Mouse (Mus musculus): ENCODE data around the gene Usp6nl. TPM values are rescaled to one million over a fixed set of nuclear protein-coding genes. Genes with fewer than 3 reads are reported as not detected.

Usp6nl gene
- polyA plus RNA-seq, 2 experiments from 2014 or later = 6.1 to 7.1 TPM

DNA sequence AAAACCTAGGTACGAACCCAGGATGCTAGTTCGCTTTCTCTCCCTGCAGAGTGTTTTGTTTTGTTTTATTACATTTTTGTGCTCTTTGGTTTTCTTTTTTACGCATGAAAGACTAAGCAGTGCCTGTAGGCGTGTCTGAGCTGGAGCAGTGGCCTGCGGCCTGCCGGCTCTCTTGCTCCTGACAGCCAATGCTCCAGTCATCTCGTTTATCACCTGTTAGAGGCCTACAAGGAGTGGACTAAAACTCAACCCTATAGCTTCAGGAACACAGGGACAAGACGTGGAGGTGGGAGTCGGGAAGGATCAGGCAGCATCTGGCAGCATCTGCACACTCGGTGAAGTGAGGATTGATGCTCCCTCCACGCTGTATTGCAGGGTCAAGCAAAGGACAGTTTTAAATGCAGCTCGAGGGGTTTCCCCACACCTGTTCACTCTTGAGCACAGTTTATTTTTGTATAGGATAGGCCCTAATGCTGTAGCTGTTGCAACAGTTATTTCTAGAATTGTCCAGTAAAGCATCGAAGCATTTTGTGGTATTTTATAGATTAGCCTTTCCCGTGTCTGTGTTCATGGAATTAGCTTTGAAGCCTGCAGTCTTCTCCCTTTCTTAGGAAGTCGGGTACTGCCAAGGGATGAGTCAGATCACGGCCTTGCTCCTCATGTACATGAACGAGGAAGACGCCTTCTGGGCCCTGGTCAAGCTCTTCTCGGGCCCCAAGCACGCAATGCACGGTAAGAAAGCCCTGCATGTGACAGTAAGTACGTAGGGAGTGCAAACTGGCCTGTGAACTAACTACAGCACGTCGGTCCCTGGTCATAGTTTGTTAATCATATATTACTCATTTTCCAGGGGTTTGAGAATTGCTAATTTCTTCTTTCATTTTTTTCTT lies 101.4 kb downstream of the Usp6nl start:
- ATAC-seq = no peak

DNA sequence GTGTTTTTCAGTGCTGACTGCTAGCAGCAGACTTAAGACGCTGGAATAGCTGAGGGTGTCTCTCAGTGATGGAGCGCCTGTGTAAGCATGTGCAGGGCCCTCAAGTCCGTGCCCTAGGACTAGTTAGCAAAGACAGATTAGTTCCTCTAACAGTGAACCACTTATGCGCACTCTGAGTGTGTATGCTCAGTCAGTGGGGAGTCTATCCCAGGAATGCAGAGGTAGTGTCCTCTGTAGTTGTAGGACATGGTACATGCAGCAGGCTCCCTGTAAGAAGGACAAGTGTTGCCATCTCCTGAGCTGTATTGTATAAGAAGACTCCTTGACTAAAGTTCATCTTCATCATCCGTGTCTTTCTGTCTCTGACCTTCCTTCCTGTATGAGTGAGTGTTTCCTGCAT lies 102.4 kb downstream of the Usp6nl start:
- ATAC-seq = no peak

DNA sequence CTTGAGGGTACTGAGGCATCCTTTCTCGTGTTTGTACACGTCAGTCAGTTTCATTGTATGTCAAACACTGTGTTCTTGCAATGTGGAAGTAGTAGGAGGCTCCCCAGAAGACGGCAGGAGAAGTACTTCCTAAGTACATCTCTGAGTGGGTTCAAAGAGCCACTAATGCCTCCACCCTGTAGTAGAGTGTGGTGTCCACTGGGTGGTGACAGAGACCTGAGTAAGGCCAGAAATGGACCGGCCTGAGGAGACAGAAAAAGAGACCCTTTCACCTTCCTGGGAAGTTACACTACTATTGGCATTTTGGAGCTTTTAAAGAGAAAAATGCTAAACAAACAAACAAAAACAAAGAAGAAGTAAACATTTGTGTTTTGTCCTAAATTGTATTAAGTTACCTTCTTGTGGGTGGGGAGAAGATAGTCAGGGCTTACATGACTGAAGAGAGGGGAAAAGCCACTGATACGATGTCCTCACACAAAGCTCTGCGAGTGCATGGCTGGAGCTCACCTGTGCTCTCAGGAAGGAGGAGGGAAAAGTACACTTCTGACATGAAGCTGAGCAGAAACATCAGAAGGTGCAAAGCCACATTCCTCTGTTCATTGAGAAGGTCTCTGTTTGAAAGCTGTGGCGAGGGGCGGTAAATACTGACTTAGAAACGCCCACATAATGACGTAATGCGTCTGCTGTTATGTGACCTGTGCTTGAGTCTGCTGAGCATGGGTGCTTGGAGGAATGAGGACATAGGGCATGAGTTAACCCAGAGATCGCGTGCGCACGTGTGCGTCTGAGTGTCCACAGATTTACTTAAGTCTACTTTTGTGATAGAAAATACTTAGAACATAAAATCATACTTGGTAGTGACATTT lies 113.9 kb downstream of the Usp6nl start:
- peak; percentile 65 for ATAC-seq

DNA sequence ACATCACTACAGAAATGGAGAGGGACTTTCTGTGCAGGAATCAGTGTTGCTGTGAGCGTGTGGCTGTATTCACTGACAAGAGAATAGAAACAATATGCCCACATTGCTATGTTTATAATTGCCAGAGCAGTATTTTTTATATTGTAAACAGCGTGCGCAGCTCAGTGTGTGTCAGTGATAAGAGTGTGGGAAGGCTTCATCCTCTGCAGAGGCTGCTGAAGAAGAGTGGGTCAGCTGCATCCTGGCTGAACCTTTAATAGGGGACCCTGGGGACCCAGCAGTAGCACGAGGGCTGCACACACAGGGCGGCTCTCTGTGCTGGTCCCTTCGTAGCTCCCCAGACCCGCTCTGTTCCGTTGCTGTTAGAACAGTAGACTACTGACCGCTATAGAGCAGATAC lies 119.2 kb downstream of the Usp6nl start:
- ATAC-seq = no peak

DNA sequence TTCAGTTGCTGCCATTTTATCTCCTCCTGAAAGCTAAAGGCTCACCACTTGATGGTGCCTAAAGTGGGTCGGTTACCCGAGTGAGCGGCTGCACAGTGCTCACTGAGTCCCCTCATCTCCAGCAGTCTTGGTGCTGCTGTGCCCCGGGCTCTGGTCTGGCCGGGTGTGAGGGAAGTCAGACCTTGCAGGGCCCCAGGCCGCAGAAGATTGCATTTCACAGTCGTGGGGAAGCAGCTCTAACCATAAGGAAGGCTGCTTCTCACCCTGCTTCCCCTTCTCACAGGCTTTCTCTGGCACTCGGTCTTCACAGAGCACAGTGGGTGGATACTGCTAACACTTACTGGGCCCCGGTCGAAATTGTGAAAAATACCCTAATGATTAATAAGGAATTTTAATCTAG lies 119.8 kb downstream of the Usp6nl start:
- no peak for ATAC-seq

DNA sequence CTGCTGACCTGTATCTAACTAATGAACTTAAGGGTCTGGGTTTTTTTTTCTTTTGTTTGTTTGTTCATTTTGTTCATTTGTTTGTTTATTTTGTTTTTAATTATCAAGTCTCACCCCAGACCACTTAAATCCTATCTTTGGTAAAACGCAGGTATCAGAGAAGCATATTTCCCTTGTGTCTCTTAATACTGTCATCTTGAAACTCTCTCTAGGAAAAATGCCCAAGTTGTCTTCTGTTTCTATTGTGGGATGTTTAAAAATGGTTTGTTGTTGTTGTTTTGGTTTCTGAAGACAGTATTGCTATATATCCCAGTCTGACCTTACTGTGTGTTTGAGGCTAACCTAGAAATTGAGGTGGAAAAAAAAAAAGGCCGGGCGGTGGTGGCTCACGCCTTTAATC lies 121.5 kb downstream of the Usp6nl start:
- ATAC-seq = no peak

DNA sequence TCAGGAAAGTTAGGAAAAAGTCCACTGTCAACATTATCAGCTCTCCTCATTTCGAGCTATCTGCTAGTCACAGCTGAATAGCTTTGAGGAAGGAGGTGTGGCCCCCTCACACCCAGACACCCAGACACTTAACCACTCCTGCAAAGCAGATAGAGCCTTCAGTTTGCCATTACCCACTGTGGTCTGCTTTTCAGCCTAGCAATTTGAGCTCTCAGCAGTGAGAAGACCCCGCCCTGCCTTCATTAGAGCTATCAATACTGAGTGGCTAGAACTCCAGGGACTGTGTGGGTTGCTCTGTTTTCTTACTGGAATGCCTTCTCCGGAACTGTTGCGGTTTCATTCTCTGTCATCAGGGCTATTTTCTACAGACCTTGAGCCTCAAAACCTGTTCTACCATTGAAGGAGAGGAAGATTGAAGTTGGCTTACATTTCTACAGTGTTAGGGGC lies 122.3 kb downstream of the Usp6nl start:
- ATAC-seq = no peak

DNA sequence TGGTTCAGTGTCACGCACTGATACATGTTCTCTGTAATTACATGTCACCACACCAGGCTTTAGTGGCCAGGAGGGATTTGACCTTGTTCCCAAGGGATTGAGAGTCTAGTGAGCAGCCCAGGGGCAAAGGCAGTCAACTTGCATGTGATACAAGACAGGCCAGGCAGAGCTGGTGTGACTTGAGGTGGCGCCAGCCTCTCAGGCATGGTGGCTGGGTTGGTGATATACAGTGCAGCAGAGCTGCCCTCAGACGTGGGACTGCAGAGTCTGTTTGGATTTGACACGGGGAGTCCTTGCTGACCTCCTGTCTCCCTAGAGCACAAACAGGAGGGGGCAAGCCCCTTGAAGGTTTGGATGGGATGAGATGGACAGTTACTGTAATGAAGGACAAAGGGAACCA lies 123.4 kb downstream of the Usp6nl start:
- ATAC-seq = no peak

DNA sequence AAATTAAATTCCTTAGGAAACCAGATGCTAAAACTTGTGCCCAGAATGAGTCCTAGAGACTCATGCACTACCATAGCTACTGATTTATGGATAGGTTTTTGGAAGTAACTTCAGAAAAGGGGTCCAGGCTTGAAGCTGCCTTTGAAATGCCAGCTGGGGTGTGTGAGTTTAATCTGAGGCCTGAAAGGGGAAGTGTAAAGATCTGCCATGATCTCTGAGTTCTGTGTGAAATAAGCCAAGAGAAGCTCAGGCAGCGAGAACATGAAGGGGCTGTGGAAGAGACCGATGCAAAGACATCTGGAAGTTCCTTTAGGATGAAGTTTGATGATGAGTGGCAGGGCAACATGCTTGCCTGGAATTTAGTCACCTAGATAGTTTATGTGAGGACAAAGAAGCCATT lies 126.4 kb downstream of the Usp6nl start:
- no peak for ATAC-seq

DNA sequence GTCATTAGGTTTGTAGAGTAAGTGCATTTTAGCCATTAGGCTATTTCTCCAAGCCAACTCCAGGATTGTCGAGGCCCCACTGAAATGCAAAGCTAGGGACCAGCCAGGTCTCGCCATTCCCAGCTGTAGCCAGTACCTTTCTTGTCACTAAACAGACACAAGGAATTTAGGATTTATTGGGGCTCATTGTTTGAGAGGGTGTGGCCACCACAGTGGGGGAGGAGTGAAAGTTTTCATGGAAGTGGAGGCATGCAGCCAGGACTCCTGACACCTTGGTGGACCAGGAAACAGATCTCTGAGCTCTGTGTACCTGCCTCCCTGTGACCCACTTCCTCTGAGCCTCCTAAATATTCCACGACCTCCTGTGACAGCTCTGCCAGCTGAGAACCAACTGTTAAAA lies 127.2 kb downstream of the Usp6nl start:
- no peak for ATAC-seq

DNA sequence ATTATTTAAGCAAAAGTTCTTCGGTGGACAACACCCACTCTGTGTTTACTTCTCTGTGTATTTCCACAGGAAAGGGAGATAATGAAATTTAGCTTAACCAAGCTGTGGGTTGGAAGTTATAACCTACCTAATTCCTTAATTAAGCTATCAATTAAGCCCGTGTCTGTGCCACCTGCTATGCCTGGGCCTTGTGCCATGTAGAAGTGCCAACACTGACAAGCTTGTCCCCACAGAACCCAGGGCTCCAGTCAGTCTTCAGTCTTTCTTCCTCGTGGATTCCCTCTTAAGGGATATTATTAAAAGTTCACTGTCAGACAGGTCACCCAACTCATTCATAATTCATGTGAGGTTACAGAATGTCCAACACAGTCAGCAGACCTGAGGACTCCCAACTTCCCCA lies 128.1 kb downstream of the Usp6nl start:
- no peak for ATAC-seq

DNA sequence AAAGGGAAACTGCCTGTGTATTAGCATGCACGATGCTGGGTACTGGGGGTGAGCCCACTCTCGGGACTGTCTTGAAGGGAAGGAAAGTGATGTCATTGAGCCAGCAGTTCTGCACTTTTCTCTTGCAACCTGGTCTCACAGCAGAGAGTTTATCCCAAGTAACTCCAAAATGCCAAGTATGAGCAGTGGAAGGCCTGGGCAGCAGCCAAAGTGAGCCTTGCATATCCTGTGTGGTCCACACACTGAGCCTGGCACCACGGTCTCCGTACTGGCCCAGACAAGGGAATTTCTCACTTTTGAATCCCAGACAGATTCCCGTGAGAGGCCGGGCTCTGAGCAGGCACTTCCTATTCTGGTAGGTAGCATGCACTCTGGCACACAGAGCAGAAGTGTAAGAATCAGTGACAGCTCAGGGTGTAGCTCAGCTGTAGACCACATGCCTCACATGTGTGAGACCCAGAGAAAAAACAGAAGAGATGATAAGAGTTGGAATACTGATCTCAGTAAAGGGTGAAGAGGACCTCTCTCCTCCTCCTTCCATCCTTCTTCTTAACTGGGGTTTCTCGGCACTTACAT lies 132.6 kb downstream of the Usp6nl start:
- no peak for ATAC-seq

DNA sequence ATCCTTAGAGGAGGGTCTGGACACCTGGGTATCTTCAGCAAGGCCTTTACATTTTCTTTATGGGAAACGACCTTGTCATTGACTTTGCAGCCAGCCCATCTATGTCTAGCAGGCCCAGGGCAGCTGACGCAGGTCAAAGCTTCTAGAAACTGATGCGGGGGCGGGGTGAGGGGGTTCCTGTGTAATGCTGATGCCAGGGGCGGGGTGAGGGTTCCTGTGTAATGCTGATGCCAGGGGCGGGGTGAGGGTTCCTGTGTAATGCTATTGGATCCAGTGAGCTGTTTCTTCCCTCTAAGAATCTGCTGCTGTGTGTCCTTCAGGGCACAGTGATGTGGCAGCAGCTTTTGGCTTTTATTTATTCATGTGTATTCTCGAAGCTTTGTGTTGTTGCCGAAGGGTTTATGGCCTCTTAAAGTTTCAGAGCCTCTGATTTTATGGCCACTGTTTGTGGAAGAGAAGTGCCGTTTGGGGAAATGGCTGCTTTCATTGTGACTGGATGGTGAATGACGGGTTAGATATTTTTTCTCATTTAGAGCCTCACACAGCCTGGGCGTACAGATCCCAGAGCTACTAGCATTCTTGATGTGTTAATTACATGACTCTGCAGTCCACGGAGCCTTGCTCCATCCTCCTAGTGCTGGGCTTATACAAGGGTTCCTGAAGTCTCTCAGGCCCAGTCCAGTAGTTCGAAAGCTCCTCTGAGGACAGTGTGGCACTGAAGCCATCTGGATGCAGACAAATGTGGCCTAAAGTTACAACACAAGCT lies 137.0 kb downstream of the Usp6nl start:
- no peak for ATAC-seq

DNA sequence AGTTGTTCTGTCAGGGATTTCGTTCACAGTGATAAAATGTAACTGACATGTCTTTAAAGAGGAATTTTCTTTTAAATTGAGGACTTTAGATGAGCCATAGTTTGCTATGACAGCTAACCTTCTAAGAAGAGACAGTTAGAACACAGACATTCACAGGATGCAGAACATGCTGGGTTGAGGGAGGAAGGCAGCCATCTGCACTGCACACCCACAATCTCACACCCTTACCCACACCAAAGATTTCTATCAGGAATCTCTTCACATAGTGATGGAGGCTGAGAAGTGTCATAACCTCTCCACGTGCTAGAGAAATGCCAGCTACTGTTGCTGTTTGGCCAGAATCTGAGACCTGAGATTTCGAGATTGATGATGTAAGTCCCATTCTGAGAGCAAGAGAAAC lies 139.8 kb downstream of the Usp6nl start:
- no peak for ATAC-seq

DNA sequence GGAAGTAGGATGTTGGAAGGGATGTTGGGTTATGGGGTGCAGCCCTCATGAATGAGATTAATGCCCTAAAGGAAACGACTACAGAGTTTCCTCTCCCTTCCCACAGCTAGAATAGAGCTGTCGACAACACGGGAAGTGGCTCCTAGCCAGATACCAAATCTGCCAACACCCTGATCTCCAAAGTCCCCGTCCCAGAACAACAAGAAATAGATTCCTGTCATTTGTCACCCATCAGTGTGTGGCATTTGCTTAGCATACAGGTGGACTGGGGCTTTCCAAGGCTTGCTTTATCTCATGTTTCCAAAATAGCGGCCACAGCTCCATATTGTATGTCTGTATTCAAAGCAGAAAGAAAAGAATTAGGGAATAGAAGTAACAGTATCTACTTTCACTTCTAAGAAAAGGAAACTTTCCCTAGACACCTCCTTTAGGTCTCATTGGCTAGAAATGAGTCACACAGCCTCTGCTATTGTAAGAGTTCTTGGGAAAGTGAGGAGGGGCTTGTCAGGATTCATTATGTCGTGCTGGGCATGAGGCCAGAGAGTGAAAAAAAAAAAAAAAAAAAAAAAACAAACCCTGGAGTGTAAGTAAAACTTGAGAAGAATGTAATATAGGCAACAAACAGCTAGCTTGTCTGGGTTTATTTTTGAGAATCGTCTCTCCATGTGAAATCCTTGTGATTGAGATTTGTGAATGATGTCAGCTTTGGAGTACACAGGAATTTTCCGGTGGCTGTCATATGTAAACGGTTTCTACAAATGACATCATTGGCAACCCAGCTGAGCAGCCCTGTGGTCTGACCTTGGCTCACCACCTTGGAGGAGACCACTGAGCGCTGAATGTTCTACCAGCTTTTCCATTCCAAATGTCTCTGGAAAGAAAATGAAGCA lies 141.6 kb downstream of the Usp6nl start:
- ATAC-seq = no peak

DNA sequence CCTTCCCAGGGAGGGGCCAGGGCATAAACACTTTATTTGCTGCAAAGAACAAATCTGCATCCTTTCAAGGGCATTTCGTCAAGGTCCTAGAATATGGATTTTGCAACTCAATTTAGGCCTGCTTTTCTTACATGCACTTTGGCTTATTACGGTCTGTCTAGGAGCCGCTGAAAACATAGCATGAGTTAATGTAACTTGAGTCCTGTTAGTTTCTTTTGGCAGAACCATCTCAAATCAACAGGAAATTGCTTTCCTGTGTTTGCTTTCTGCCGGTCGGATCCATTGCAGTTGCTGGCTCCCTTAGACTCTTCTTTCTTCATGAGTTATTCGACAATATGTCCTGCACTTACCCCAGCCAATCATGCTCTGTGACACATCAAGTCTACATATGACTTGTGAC lies 143.9 kb downstream of the Usp6nl start:
- no peak for ATAC-seq

DNA sequence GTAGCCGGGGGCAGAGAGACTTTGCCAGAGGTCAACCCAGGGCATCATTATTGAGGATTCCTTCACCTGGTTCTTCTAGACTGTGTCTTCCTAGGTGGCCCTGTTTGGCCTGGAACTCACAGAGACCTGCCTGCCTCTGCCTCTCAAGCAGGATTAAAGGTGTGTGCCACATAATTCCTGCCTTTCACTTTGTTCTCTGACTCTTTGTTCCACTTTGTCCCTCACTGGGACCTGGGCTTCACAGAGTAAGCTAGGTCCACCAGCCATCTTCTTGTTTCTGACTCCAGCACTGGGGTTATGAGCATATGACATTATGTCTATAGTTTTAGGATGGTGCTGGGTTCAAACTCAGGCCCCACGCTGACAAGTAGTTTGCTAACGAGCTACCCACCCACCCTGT lies 144.9 kb downstream of the Usp6nl start:
- no peak for ATAC-seq

DNA sequence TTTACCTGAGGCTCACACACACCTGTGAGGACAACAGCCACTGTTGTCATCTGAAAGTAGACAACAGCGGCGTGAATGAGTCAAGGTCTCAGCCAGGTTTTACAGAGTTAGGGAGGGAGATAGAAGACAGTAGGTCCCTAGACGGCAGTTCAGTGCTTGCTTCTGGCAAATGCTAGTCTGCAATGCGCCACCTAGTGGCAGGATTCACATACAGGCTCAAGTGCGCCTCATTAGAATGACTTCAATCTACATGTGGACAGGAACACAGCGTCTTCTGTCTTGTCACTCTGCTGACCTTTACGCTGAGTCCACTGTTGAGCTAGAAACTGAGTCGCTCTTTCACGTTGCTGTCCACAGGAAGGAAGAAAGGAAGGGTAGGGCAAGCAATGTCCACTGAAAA lies 146.7 kb downstream of the Usp6nl start:
- ATAC-seq = peak; percentile 79

DNA sequence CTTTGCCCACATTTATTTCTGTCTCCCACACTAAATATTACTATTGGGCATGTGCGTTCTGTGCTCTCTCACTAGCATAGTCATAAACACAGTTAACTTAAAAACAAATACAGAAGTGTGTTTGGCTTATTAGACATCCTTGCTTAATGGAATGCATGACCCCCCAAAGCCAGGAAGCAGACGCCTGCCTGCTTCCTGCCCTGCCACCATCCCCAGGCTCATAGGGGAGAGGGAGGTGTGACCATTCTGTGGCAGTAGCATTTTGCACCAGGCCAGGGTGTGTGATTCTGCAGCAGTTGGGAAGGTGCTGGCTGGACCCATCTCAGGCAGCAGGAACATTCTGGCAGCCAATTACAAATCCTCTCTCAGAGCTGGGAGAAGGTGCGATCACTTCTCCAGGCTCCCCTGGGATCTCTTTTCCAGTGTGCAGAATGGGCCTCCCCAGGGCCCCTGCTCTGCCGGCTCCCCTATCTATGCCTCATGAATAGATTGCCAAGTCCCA lies 148.7 kb downstream of the Usp6nl start:
- ATAC-seq = no peak

DNA sequence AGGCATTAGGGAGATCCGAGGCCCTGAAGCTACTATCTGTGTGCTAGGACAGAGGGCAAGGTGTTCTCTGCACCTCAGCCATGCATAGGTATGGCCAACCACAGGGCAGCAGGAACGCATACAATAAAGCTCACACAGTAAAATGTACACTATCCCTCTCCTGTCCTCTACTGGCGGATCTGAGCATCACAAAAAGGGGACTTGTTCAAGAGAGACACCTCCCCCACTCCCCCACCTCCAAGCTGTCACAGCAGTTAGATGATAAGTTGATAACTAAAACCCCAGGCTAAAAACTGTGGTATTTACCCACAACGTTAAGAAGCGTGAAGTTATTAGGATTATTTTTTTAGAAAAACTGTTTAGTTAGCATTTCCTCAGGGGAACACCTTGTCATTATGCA lies 151.4 kb downstream of the Usp6nl start:
- no peak for ATAC-seq

DNA sequence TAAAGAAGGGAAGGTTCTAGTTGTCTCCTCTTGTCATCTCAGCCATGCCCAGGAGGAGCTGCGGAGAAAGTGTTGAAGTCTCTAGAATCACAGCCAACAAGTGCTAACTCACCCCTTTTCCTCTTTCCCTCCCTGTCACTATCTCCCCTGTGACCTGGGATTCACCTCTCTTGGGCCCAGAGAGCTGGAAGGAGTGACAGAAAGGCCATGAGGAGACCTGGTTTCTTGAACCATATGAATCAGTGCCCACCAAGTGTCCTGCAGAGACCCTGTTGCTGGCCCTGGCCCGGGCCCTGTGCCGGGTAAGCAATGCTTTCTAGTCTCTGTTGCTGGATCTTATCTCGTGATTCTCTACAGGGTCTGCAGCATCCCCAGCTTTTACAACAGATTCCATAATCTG lies 155.4 kb downstream of the Usp6nl start:
- no peak for ATAC-seq

Data from activated CD4-positive, CD25-positive, alpha-beta regulatory T cell, adult 4 months (primary cell).